Mouse (Mus musculus) brain, embryonic 14.5 days (tissue): ENCODE results near the gene Plpp6.

Experiments used
- CTCF ChIP-seq: fragments of 200-500 bp; IDR thresholded peaks from 2 replicates; pipeline ENCODE4 v1.5.1; 2012; ENCODE audit warnings: inconsistent platforms, mild to moderate bottlenecking, moderate library complexity, borderline replicate concordance; ENCODE audit not compliant: insufficient read depth, insufficient read length; ENCODE audit errors: extremely low read depth
- POLR2A ChIP-seq: fragments of 200-500 bp; IDR thresholded peaks from 2 replicates; pipeline ENCODE4 v1.6.1; 2012; ENCODE audit warnings: mild to moderate bottlenecking, inconsistent platforms, borderline replicate concordance; ENCODE audit not compliant: poor library complexity, insufficient read depth, insufficient read length, severe bottlenecking; ENCODE audit errors: extremely low read depth

DNA sequence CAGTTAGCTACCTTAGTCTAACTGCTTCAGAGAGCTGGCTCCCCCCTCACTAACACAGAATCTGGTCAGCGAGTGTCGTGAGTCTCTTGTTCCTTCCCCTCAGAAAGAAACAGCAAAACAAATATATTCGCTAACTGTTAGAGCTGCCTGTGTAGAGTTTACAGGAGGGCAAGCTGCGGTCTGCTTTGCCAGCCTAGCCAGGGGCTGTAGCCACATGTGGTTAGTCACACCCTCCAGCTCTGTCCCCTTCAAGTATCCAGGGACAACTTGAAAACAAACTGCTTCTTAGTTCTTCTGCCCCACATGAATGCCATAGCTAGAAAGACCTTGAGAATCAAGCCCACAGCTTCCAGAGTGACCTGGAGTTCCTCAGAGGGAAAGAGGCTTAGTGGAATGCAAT lies 22.5 kb upstream of the Plpp6 start:
- TF ChIP-seq CTCF (no peak), POLR2A (no peak)
